Mouse (Mus musculus): ENCODE results near the gene Mast4.

Gene Mast4

GRCm38 (mm10) chr13:102691408-102692150 is 642.7 kb downstream of the Mast4 start:
- no peak for DNase-seq (ENCODE audit: low spot score)

- DNase-seq (ENCODE audit: low spot score): no peak
Observed at GRCm38 (mm10) chr13:102690184-102690583, 644.1 kb downstream of the Mast4 start.

DNA sequence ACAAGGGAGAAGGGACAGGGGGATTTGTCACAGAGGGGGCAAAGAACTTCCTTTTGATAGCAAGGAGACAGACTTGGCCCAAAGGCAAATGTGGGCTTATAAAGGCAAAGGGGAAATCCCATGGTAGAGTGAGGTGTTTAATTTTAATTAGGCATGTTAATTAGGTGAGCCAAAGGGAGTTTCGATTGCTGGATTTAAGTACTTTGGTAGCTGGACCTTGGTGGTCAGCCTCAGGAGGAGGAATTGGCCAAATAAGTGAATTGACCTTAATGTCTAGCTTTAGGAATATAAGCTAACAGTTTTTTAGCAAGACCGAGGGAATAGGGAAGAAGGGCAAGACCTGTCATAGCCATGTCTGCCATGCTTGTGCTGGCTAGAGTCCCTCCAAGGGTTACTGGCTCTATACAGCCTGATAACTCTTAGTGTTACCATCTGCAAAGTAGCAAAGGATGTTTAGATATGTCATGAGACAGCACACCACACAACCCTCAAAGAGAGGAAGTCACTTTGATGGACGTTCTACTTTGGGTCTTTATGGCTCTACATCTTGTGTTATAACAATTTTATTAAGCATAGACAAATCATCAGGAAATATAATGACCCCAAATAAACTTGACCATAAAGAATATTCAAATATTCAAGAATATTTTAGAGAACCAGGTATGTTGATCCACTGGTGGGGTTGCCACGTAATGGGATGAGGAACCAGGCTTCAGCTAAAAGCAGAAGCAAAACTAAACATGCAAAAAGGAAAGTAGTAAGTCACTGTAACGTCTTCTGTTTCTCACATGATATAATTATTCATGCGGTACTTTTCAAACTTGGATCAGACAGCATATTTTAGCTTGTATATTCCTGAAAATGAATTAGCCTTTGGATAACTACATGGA is 644.9 kb downstream of the Mast4 start:
- DNase-seq (ENCODE audit: low spot score): no peak

- DNase-seq (ENCODE audit: low spot score): no peak
Observed at GRCm38 (mm10) chr13:102688121-102688520, 646.2 kb downstream of the Mast4 start.

DNA sequence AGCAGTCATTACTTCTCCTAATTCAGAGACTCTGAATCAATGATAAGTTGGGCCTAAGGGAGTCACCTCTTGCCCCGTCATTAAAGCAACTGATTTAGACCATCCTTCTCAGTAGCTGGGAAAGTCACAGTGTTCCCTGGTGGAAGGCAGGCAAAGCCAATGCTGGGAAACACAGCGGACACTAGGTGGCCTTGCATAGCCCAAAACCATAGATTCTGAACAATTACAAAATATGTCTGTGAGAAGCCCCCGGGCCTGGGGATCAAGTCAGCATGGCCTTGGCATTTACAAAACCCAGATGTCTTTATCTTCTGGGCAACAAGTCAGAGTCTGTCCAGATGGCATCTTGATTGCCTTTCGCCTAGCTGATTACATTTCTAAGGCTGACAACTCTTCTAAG is 649.4 kb downstream of the Mast4 start:
- no peak for DNase-seq (ENCODE audit: low spot score)
